Mouse (Mus musculus) brain, embryonic 14.5 days (tissue): ENCODE data around the gene Btrc.

ENCODE experiments used
- CTCF ChIP-seq: fragments of 200-500 bp; IDR thresholded peaks from 2 replicates; pipeline ENCODE4 v1.5.1; 2012; ENCODE audit warnings: inconsistent platforms, mild to moderate bottlenecking, moderate library complexity, borderline replicate concordance; ENCODE audit not compliant: insufficient read depth, insufficient read length; ENCODE audit errors: extremely low read depth
- POLR2A ChIP-seq: fragments of 200-500 bp; IDR thresholded peaks from 2 replicates; pipeline ENCODE4 v1.6.1; 2012; ENCODE audit warnings: mild to moderate bottlenecking, inconsistent platforms, borderline replicate concordance; ENCODE audit not compliant: poor library complexity, insufficient read depth, insufficient read length, severe bottlenecking; ENCODE audit errors: extremely low read depth

GRCm38 (mm10) chr19:45366651-45367050 lies 3.1 kb downstream of the Btrc start:
- TF ChIP-seq POLR2A, result no peak
- no peak for TF ChIP-seq CTCF
